Mouse (Mus musculus): ENCODE results near the gene Cltc.

DNA sequence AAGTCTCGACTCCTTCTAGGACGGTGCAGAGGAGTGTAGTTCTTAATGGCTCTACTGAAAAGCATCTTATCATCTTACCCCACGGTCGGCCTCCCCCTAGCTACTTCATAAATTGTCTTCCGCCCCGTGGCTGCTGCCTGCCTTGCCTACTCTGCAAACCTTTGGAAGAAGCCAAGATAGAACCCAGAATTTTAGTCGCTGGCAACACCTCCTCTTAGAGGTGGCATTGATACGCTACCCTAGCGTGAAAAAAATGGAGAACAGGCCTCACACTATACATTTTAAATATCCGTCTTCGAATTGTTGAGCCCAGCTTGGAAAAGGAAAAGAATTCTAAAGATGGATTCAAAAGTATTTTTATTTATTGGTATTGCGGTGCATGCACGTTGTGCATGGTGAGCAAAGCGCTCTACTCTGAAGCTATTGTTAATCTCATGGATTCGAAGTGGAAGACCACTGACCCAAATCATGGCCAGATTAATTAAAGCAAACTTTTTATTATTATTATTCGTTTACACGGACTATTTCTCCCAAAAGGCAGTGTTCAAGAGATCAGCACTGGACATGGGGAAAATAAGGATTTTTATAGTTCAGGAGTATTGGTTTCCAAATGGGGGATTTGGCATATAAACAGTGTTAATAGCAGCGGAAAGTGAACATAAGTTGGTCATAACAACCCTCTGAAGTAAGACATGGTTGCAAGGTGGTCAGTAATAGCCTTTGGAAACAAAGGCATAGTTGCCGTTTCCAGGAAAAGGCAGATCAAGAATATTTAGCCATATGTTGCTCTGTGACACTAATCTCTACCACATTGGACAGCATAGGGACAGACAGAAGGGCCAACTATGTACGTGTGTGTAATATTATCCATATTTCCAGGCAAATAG lies 73.0 kb downstream of the Cltc start:
- TF ChIP-seq ZC3H11A (IDR thresholded peaks at IDR 0.05; ENCODE audit: borderline replicate concordance, low read depth, low read length) (no peak), MAFK (IDR thresholded peaks at IDR 0.05; ENCODE audit: insufficient read depth, low read depth, low read length) (no peak), HCFC1 (IDR thresholded peaks at IDR 0.05; ENCODE audit: borderline replicate concordance, insufficient read depth, low read length) (no peak), CHD2 (IDR thresholded peaks at IDR 0.05; ENCODE audit: low read depth, low read length) (no peak)
